Mouse (Mus musculus): Measurements from ENCODE around the gene Fam131b. TPM values are rescaled to one million over a fixed set of nuclear protein-coding genes. Genes with fewer than 3 reads are reported as not detected.

Gene Fam131b
- polyA plus RNA-seq, 1 experiment, result not detected

DNA sequence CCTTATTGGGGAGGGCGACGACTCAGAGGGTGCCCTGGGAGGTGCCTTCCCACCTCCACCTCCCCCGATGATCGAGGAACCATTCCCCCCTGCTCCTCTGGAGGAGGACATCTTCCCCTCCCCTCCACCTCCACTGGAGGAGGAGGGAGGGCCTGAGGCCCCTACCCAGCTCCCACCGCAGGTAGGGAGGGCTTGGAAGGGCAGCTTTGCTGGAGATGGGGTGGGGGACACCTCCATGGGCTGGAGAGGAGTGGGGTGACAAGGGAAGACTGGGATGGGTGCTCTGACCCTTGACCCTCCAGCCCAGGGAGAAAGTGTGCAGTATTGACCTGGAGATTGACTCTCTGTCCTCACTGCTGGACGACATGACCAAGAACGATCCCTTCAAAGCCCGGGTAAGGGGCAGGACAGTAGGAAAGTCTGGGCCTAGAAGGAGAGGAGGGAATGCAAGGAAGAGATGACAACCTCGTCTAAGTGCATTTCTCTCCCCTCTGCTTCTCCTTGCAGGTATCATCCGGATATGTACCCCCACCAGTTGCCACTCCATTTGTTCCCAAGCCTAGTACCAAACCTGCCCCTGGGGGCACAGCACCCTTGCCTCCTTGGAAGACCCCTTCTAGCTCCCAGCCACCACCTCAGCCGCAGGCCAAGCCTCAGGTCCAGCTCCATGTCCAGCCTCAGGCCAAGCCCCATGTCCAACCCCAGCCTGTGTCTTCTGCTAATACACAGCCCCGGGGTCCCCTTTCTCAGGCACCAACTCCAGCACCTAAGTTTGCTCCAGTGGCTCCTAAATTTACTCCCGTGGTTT lies 26.7 kb upstream of the Fam131b start:
- peak overlapping the region; percentile 84 for H3K4me3 ChIP-seq (ENCODE audit: insufficient read depth, low read depth, low read length)
- H3K4me1 ChIP-seq (ENCODE audit: control insufficient read depth, insufficient read depth, insufficient read length, low read length), result peaks cover 18% of the 10 kb centered on the region

DNA sequence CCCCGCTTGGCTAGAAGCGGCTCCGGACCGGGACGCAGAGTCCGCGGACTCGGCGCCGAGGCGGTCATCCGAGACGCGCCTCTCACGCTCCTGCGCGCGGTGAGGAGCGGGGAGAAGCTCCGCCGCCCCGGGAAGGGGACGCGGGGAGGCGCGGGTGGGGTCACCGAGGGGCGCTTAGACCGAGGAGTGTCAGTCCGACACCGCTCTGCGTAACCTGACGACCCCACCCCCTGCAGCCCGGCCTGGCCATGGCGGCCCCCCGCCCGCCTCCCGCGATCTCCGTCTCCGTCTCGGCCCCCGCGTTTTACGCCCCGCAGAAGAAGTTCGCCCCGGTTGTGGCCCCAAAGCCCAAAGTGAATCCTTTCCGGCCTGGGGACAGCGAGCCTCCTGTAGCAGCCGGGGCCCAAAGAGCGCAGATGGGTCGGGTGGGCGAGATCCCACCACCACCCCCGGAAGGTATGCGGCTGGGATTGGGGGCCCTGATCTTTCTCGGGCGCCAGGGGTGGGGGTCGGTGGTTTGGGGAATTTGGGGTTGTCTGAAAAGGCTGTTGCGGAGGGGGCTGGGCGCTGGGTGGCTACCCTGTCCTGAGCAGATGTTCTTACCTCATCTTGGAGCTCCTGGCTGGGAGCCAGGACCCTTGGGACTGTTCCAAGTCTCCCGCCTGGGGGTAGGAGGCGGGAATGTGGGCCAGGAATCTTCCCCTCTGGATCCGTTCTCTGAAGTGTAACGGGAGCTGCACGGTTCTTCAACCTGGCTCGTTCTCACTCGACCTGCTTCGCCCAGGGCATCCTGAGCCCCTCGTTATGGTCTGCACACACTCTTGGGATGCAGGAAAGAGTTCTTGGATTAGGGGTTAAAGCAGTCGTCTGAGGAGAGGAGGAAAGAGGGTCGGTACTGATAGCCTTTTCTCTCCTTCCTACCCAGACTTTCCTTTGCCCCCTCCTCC lies 25.9 kb upstream of the Fam131b start:
- peak overlapping the region; percentile 92 for H3K27ac ChIP-seq (replicated peaks; ENCODE audit: low read depth, low read length)
- H3K4me1 ChIP-seq (ENCODE audit: control insufficient read depth, insufficient read depth, insufficient read length, low read length), result peaks cover 16% of the 10 kb centered on the region
- H3K4me3 ChIP-seq (ENCODE audit: insufficient read depth, low read depth, low read length), result peak overlapping the region; percentile 84

More for the DNA sequence above, 26.7 kb upstream of the Fam131b start:
- H3K27ac ChIP-seq (replicated peaks; ENCODE audit: low read depth, low read length), result peak overlapping the region; percentile 92

DNA sequence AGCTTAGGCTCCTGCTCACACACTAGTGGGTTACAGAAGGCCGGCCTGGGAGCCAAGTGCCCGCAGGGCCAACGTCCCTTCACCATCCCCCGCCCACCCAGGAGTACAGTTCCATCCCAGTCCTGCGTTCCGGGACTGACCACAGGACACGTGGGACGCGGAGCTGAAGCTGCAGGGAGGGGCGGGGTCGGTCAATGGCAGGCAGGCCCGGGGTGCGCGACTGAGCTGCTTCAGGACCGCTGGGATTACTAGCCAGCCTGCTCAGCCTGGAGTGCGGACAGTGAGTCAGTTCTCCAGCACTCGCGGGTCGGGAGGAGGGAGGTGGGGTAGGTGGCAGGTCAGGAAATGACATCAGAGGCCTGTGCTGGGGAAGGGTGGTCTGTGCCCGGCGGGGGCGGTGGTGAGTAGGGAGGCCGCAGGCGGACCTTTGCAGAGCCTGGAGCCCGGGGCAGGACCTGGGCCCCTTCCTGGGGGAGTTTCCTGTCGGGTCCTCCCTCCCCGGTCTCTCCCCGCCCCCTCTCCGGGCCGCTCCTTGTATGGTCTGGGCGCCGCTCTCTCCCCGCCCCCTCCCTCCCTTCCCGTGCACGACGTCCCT lies 25.1 kb upstream of the Fam131b start, which contains the start of gene Zyx:
Gene Zyx (plus strand): TSS at position 205 of the 595 bp plus-strand sequence.
- H3K4me1 ChIP-seq (ENCODE audit: control insufficient read depth, insufficient read depth, insufficient read length, low read length), result peaks cover 16% of the 10 kb centered on the region
- H3K27ac ChIP-seq (replicated peaks; ENCODE audit: low read depth, low read length), result peak within 1 kb of the TSS; percentile 92
- H3K4me3 ChIP-seq (ENCODE audit: insufficient read depth, low read depth, low read length), result peak within 1 kb of the TSS; percentile 84

DNA sequence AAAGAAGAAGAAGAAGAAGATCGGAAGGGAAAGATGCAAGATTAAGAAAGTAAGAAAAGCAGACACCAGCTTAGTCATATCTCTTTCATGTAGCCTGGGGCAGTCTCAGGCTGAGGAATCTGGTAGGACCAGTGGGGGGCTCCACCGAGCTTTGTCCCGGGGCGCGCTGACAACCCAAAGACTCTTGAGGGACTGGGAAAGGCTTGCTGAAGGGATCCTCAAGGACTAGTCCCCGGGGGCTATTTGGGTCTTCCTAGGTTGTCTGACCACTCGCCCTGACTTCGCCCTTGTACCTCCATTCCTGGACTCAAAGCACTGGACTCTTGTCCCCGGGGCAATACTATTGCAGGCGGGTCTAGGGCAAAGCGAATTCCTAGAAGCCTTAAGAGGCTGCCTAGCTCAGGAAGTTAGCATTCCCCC lies 24.6 kb upstream of the Fam131b start:
- Histone ChIP-seq H3K27ac (replicated peaks; ENCODE audit: low read depth, low read length) (peak overlapping the region; percentile 87), H3K4me1 (ENCODE audit: control insufficient read depth, insufficient read depth, insufficient read length, low read length) (peaks cover 13% of the 10 kb centered on the region), H3K4me3 (ENCODE audit: insufficient read depth, low read depth, low read length) (peak overlapping the region; percentile 64)

DNA sequence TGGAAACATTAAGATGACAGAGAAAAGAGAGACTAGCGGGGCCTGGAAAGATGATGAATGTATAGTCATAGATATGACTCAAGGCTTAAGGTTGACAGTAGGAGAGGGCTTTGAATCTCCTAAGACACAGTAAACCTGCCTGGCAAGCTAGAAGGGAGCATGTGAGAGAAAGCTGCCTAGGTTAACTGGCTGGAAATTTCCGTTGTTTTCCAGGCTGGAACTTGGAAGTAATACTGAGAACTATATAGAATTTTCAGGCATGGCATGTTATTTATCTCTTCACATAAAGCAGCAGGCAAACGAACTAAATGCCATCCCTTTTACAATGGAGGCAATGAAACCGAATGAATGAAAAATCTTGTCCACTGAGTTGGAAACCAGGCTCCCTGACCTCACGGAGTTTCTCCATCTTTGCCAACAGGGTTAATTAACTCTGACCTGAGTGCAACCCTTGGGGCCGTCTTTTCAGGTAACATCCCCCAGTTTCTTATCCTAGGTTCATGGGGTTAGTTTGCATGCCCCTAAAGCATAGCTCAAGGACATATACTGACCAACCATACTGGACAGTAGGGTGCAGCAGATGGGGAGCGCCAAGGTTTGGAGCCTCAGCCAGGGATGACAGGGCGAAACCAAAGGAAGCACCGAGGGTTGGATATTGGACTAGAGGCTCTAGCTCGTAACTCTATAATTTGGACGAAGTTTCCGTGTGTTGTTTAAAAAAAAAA lies 24.0 kb upstream of the Fam131b start:
- Histone ChIP-seq H3K4me1 (ENCODE audit: control insufficient read depth, insufficient read depth, insufficient read length, low read length) (peaks cover 13% of the 10 kb centered on the region), H3K4me3 (ENCODE audit: insufficient read depth, low read depth, low read length) (no peak overlapping the region), H3K27ac (replicated peaks; ENCODE audit: low read depth, low read length) (no peak overlapping the region)

DNA sequence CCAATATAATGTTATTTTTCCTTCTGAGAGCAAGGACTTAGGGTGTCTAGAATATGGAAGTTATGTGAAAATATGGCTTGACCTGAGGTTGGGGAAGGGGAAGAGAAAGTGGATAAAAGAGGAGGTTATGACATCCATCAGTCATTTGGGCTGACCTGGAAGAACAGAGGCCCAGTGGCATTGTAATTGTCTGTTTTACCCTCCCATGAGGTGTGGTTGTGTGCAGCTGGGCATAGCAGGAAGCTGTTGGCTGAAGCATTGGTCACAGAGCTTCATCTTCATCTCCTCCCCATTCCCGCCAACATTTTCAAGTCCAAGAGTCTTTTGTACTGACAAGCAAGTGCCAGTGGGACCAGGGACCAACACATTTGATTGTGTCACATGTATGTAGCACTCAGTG lies 19.8 kb upstream of the Fam131b start:
- 0 out of 2 replicates have a peak overlapping the region, but pooled peaks have one; percentile 40 for H3K27ac ChIP-seq (replicated peaks; ENCODE audit: low read depth, low read length)
- no peaks in the 10 kb centered on the region for H3K4me1 ChIP-seq (ENCODE audit: control insufficient read depth, insufficient read depth, insufficient read length, low read length)
- no peak overlapping the region for H3K4me3 ChIP-seq (ENCODE audit: insufficient read depth, low read depth, low read length)

DNA sequence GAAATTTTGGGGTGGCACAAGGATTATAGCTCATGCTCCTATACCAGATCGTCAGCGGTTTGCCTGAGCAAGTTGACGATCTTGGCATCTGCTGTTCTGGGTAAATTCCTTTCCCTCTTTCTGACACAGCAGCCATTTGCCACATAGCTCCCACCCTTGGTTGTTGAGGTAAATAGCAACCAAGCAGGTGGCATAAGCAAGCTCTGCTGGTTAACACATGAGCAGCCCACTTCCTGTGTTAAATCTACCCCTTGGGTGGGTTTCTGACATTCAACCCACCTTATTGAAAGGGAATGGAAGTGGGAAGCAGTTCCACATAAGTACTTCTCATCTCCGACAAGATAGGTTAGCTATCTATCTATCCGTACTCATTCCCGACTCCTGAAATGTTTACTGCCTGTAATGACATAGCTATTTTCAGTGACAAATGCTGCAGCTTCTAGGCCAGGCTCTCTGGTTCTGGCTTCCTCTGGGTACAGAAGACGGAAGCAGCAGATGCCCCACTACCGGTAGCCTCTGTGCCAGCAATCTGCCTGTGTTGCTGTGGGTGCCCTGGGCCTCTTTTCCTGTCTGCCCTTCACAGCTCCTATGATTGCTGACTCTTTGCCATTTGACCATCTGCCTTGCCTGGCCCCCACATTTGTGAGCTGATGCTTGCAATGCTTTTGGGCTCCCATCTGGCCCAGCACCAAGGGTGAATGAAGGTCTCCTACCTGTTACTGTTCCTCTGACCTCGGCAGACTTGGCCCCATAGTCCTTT lies 19.1 kb upstream of the Fam131b start:
- no peak overlapping the region for H3K27ac ChIP-seq (replicated peaks; ENCODE audit: low read depth, low read length)
- no peaks in the 10 kb centered on the region for H3K4me1 ChIP-seq (ENCODE audit: control insufficient read depth, insufficient read depth, insufficient read length, low read length)
- H3K4me3 ChIP-seq (ENCODE audit: insufficient read depth, low read depth, low read length), result no peak overlapping the region

DNA sequence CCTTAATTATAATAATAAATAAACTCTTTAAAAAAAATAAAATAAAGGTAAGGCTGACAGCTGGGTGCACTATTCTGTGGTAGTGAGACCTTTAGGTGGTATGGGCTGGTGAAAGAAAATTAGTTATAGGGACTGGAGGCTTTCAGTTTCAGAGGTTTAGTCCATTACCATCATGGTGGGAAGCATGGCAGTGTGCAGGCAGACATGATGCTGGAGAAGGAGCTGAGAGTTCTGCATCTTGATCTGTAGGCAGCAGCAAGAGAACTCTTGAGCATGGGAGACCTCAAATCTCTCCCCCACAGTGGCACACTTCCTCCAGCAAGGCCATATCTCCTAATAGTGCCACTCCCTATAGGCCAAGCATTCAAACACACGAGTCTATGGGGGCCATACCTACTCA lies 17.7 kb upstream of the Fam131b start:
- H3K27ac ChIP-seq (replicated peaks; ENCODE audit: low read depth, low read length), result no peak overlapping the region
- H3K4me3 ChIP-seq (ENCODE audit: insufficient read depth, low read depth, low read length), result no peak overlapping the region

DNA sequence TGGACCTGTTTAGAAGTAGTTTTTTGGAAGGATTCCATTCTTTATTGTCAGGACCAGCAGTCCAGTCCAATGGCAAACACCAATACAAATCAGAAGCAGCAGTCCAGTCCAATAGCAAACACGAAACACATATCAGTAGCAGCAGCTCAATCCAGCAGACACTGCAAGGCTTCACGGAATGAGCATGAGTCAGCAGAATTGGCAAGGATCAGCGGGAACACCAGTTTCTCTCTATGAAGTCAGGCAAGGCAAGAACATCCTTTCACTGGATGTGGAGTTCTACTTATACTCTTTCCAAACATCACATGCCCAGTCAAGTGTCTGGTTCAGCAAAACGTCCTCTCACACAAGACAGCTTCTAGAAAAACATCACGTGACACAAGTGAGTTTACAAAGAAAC lies 15.5 kb upstream of the Fam131b start:
- H3K4me1 ChIP-seq (ENCODE audit: control insufficient read depth, insufficient read depth, insufficient read length, low read length), result no peaks in the 10 kb centered on the region
- no peak overlapping the region for H3K4me3 ChIP-seq (ENCODE audit: insufficient read depth, low read depth, low read length)
- H3K27ac ChIP-seq (replicated peaks; ENCODE audit: low read depth, low read length), result no peak overlapping the region

More for the DNA sequence above, 17.7 kb upstream of the Fam131b start:
- H3K4me1 ChIP-seq (ENCODE audit: control insufficient read depth, insufficient read depth, insufficient read length, low read length), result no peaks in the 10 kb centered on the region

DNA sequence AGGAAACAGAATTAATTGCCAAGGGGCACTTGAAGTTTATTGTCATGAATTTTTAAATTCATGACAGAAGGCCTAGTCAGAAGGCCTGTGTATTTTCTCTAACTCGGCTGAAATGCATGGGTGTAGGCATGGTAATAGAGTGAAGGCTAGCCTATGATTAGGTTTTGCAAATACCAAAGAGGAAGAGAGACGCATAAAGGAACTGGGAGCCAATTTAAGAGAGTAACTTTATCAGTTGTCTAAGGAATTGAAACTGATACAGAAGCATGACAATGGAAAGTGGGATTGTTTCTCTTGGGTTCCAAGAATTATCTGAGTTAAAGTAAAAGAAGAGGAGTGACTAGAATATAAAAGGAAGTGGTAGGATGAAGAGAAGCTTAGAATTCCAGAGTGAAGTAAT lies 14.7 kb upstream of the Fam131b start:
- Histone ChIP-seq H3K4me3 (ENCODE audit: insufficient read depth, low read depth, low read length) (no peak overlapping the region), H3K4me1 (ENCODE audit: control insufficient read depth, insufficient read depth, insufficient read length, low read length) (no peaks in the 10 kb centered on the region)

DNA sequence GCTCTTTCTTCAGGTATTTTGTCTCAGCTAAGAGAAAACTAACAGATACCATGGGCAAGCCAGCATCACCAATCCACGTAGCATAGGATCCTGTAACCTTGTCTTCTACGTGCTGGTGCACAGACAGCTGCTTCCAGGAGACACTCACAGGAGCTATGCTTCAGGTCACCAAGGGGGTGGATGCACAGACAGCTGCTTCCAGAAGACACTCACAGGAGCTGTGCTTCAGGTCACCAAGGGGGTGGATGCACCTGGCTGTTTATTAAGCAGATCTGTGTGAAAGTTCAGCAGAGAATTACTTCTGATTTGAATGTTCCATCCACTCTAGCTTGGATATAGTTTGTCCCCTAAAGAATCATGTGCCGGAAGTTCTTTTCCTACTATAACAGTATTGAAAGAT lies 6.5 kb upstream of the Fam131b start:
- H3K27ac ChIP-seq (replicated peaks; ENCODE audit: low read depth, low read length), result no peak overlapping the region
- H3K4me1 ChIP-seq (ENCODE audit: control insufficient read depth, insufficient read depth, insufficient read length, low read length), result no peaks in the 10 kb centered on the region
- no peak overlapping the region for H3K4me3 ChIP-seq (ENCODE audit: insufficient read depth, low read depth, low read length)

More for the DNA sequence above, 14.7 kb upstream of the Fam131b start:
- no peak overlapping the region for H3K27ac ChIP-seq (replicated peaks; ENCODE audit: low read depth, low read length)

DNA sequence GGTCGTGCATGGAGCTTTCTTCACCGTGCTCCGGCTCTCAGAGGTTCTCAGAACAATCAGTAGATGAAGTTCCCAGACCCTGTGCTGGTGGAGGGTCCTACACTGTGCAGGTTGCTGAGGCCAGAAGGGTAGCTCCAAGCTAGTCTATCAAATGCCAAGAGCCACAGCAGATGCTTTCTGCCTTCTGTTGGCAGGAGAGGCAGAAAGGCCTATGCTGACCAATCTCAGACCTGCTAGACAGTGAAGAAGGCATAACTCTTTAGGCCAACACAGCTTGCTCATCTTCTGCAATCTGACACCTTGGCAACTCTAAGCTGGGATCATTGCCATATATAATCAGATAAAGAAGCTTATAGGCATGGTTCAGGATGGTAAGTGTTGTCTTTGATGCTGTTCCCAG lies 5.8 kb upstream of the Fam131b start:
- no peak overlapping the region for H3K27ac ChIP-seq (replicated peaks; ENCODE audit: low read depth, low read length)
- no peak overlapping the region for H3K4me3 ChIP-seq (ENCODE audit: insufficient read depth, low read depth, low read length)
- no peaks in the 10 kb centered on the region for H3K4me1 ChIP-seq (ENCODE audit: control insufficient read depth, insufficient read depth, insufficient read length, low read length)

DNA sequence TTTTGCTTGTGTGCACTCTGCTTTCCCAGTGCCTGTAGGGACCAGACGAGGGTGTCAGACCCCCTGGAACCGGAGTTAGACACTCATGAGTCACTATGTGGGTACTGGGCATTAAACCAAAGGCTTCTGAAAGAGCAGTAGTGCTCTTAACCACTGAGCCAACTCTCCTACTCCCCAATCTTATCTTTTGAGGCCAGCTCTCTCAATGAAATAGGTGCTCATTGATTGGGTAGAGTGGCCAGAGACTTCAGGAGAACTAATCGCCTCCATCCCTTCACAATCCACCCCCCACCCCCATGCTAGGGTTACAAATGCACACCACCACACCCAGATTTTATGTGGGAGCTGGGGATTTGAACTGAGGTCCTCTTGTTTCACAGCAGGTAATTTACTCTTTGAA lies 4.3 kb upstream of the Fam131b start:
- Histone ChIP-seq H3K27ac (replicated peaks; ENCODE audit: low read depth, low read length) (no peak overlapping the region), H3K4me1 (ENCODE audit: control insufficient read depth, insufficient read depth, insufficient read length, low read length) (no peaks in the 10 kb centered on the region; the same call in 1 of the 2 replicates), H3K4me3 (ENCODE audit: insufficient read depth, low read depth, low read length) (no peak overlapping the region)

DNA sequence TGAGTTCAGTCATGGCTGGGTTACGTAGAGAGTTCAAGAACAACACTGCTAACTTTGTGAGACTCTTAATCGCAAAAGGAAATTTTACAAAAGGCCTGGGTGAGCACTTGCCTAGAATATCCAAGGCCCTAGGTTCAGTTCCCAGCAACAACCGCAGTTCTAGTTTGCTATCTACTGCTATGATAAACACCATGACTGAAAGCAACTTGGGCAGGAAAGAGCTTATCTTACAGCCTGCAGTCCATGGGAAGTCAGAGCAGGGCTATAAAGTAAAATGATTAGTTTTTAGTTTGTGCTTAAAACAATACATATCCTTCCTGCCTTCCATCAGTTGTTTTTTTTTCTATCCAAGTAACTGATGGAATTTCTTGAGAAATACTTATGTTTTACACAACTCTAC lies 2.1 kb upstream of the Fam131b start:
- Histone ChIP-seq H3K27ac (replicated peaks; ENCODE audit: low read depth, low read length) (no peak overlapping the region), H3K4me3 (ENCODE audit: insufficient read depth, low read depth, low read length) (no peak overlapping the region), H3K4me1 (ENCODE audit: control insufficient read depth, insufficient read depth, insufficient read length, low read length) (no peaks in the 10 kb centered on the region; the same call in 1 of the 2 replicates)

Data from brown adipose tissue, adult 24 weeks (tissue).